Mouse (Mus musculus) spleen, adult 2 months (tissue): ENCODE measurements around the gene Atf1. TPM values are rescaled to one million over a fixed set of nuclear protein-coding genes. Genes with fewer than 3 reads are reported as not detected.
"Not testable (repeated sequence)": the region's sequence is repeated elsewhere in the genome, so short reads cannot be mapped to it uniquely, and the experiment has no call there.

Source experiments
- DNase-seq, 2 experiments: peaks; one replicate each; pipeline versions ENCODE4 v3.0.0 to v3.0.0-alpha.2; 2012 to 2021; ENCODE audit warnings: low spot score in 2 of 2, low read depth in 1 of 2
- H3K27ac ChIP-seq: fragments of 200-500 bp; 2 replicates; pipeline ENCODE4 v1.5.1; 2012; ENCODE audit warnings: low read length, inconsistent platforms; ENCODE audit not compliant: insufficient read depth
- H3K27me3 ChIP-seq: fragments of 200-500 bp; 2 replicates; pipeline ENCODE4 v1.6.1; 2012; ENCODE audit warnings: mild to moderate bottlenecking, moderate library complexity, low read length, inconsistent platforms; ENCODE audit not compliant: control insufficient read depth, insufficient read depth
- H3K36me3 ChIP-seq: fragments of 200-500 bp; 2 replicates; pipeline ENCODE4 v1.6.1; 2012; ENCODE audit warnings: mild to moderate bottlenecking, low read length, inconsistent platforms; ENCODE audit not compliant: control insufficient read depth, insufficient read depth
- H3K4me1 ChIP-seq: fragments of 200-500 bp; 2 replicates; pipeline ENCODE4 v1.6.1; 2011; ENCODE audit warnings: inconsistent platforms; ENCODE audit not compliant: control insufficient read depth, insufficient read depth, insufficient read length
- H3K4me3 ChIP-seq: fragments of 200-500 bp; 2 replicates; pipeline ENCODE4 v1.5.1; 2011; ENCODE audit warnings: mild to moderate bottlenecking, inconsistent platforms; ENCODE audit not compliant: insufficient read depth, insufficient read length; ENCODE audit errors: extremely low read depth
- CTCF ChIP-seq: fragments of 200-500 bp; IDR thresholded peaks from 2 replicates; pipeline ENCODE4 v1.5.1; 2011; ENCODE audit warnings: mild to moderate bottlenecking, inconsistent platforms; ENCODE audit not compliant: insufficient read depth, insufficient read length, insufficient replicate concordance; ENCODE audit errors: extremely low read depth
- POLR2A ChIP-seq: fragments of 200-500 bp; IDR thresholded peaks from 2 replicates; pipeline ENCODE4 v1.6.1; 2011; ENCODE audit warnings: low read depth, low read length, inconsistent platforms
- WGBS: fragments of 180-500 bp; shearing (Covaris S2); methylation state at CpG from one replicate; pipeline ENCODE4 v1.1.7; 2018; 5-methylcytosine and 5-hydroxymethylcytosine counted together
- polyA plus RNA-seq: library from polyadenylated mRNA; depleted of rRNA; stranded (reverse); fragments of >200 nt; gene quantifications from 2 replicates; pipeline ENCODE4 v1.2.3, GENCODE M21; 2012

The Atf1 gene
- polyA plus RNA-seq, 1 experiment = 44.5 TPM

DNA sequence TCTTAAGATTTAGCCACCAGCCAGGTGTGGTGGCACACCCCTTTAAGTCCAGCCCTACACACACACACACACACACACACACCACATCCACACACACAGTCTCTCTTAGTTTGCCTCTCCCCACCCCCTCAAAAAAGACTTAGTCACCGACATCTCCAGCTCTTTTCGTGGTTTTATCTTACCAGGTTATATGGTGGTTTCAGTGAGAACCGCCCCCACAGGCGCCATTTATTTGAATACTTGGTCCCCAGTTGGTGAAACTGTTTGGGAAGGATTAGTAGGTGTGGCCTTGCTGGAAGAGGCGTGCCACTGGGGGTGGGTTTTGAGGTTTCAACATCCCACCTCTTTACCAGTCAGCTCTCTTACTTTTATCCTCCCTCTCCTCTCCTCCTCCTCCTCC lies 70.2 kb downstream of the Atf1 start:
- Histone ChIP-seq H3K4me3 (no peak overlapping the region), H3K4me1 (no peaks in the 10 kb centered on the region), H3K27me3 (no peaks in the 10 kb centered on the region), H3K36me3 (no peaks in the 10 kb centered on the region), H3K27ac (no peak overlapping the region)
- DNase-seq = no peak
- no peak for TF ChIP-seq POLR2A
- no peak for TF ChIP-seq CTCF
- 70% methylated on average over 5 of the region's 5 CpGs for WGBS

DNA sequence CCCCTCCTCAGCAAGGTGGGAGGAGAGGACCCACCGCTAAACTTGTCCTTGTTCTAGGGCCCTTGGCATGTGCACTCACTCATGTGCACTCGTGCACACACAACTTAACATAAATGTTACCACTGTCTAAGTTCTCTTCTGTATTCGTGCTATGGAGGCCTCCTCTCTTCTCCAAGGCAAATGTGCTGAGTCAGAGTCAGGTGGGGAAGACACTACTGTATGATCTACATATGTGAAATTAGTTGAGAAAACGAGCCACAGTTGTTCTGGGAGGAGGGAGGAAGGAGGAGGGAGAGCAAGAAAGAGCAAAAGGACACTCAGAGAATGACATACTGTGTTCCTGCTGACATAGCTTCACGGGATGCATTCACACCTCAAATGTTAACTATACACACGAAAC lies 72.9 kb downstream of the Atf1 start:
- WGBS = 61% methylated on average over 6 of the region's 6 CpGs
- Histone ChIP-seq H3K36me3 (no peaks in the 10 kb centered on the region), H3K27me3 (no peaks in the 10 kb centered on the region), H3K27ac (no peak overlapping the region), H3K4me1 (no peaks in the 10 kb centered on the region; the same call in 1 of the 2 replicates), H3K4me3 (no peak overlapping the region)
- TF ChIP-seq POLR2A = no peak
- no peak for TF ChIP-seq CTCF
- DNase-seq = no peak

DNA sequence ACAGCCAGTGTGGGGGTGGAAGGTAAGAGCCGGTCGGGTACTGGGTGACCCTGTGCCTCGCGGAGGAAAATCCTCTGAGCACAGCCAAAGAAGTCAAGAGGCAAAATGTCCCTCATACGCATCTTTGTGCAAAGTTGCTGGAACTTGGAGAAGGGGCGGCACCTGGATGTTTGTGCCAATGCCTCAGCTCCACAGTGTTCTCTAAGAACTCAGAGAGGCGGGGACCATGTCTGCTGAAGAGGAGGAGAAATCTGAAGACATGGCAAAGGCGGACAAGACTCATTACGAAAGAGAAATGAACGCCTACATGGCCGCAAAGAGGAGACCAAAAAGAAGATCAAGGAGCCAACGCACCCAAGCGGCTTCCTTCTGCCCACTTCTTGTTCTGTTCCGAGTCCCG lies 73.9 kb downstream of the Atf1 start:
- TF ChIP-seq POLR2A (no peak), CTCF (no peak)
- no peaks in the 10 kb centered on the region; the same call in 1 of the 2 replicates for H3K4me1 ChIP-seq
- 87% methylated on average over 15 of the region's 15 CpGs for WGBS
- no peak for DNase-seq
- H3K27me3 ChIP-seq = no peaks in the 10 kb centered on the region
- H3K4me3 ChIP-seq = no peak overlapping the region
- no peak overlapping the region for H3K27ac ChIP-seq
- H3K36me3 ChIP-seq = no peaks in the 10 kb centered on the region

DNA sequence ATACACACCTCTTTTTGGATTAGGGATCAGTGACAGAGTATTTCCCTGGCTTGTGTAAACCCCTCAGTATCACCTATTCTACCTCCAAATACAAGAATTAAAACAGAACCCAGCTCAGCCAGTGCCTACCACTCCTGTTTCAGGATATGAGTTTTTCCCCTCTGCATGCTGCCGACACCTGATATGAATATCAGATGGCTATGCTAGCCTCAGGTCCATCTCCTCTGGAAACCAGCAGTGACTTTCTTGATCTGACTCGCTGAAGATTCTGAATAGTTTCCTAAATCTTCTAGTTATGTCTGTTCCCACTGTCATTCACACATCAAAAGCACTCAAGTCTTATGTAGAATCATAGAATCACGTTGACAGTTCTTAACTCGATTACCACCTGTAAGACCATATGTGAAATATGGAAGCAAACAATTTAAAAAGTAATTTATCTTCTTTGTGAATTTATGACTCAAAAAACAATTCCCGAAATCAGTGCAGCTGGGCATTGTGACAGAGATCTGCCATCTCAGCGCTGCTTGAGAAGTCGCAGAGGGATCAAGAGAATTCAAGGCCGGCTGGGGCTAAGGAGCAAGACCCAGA lies 75.9 kb downstream of the Atf1 start:
- H3K27ac ChIP-seq = 0 out of 2 replicates have a peak overlapping the region, but pooled peaks have one; percentile 41
- DNase-seq = no peak
- H3K27me3 ChIP-seq = no peaks in the 10 kb centered on the region
- H3K4me1 ChIP-seq = no peaks in the 10 kb centered on the region; the same call in 1 of the 2 replicates
- TF ChIP-seq POLR2A = no peak
- no peak for TF ChIP-seq CTCF
- H3K36me3 ChIP-seq = no peaks in the 10 kb centered on the region
- no peak overlapping the region for H3K4me3 ChIP-seq
- 22% methylated on average over 8 of the region's 8 CpGs for WGBS

DNA sequence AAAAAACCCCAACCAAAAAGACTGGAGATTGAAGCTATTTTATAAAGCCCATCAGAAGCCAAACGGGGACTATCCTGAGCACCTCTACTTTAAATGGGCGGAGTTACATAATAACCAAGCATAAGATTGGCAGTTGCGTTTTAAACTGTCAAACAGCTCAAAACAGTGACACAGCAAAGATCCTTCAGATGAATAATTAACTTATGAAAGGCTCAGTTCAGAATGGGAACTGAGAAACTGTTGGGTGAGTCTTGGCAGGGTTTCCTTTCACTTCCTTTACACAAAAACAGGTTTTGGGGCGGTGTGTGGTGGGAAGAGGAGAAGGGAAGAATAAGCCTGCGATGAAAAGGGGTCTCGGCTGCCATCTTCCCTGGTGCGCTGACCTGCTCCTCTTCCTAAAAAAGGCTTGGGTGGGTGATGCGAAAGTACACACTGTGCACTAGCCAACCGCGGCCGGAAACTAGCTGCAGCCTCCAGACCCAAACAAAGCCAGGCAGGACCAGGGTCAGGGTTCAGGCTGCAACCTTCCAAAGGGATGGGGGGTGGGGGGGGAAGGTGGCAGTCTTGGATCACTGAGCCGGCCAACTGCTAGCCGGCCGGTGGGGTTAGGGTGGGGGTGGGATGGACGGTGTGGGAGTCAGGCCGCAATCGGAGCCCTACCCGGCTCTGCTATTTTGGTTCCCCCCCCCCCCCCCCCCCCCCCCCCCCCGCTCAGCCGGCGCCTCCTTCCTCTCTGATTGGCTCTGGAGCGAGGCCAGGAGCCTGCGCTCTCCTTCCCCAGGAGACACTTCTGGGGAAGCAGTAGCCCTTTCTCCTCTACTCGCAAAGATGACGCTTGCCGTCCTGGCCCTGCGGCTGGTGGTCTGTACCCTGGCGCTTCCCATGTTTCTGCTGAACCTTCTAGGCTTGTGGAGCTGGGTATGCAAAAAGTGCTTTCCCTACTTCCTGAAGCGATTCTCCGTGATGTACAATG lies 76.7 kb downstream of the Atf1 start, which contains the start of gene Mettl7a1:
Gene Mettl7a1 (plus strand): TSS at position 122 of the 973 bp plus-strand sequence.
- TF ChIP-seq CTCF (no peak), POLR2A (no peak)
- Histone ChIP-seq H3K36me3 (no peaks in the 10 kb centered on the region), H3K27ac (peak within 1 kb of the TSS; percentile 88), H3K4me1 (no peaks in the 10 kb centered on the region; the same call in 1 of the 2 replicates), H3K4me3 (peak within 1 kb of the TSS; percentile 66), H3K27me3 (no peaks in the 10 kb centered on the region)
- peak; percentile 55 to 65 for DNase-seq
- WGBS = under 1% methylated on average over 27 of the region's 30 CpGs

DNA sequence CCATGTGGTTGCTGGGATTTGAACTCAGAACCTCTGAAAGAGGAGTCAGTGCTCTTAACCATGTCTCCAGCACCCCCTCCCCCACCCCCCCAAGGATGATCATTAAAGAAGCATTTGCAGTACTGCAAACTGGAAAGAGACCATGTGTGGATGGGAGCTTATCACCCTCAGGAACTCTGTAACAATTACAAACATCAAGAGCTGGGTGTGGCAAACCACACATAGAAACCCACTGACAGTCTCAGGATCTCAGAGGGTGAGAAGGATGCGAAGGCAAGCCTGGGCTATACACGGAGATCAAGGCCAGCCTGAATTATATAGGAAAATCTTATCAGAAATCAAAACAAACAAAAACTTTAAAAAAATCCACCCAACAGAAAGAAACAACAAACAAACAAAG lies 78.6 kb downstream of the Atf1 start:
- Histone ChIP-seq H3K4me1 (no peaks in the 10 kb centered on the region; the same call in 1 of the 2 replicates), H3K27ac (no peak overlapping the region), H3K4me3 (no peak overlapping the region), H3K36me3 (no peaks in the 10 kb centered on the region), H3K27me3 (no peaks in the 10 kb centered on the region)
- WGBS = 61% methylated on average over 2 of the region's 2 CpGs
- DNase-seq = no peak
- no peak for TF ChIP-seq POLR2A
- no peak for TF ChIP-seq CTCF

DNA sequence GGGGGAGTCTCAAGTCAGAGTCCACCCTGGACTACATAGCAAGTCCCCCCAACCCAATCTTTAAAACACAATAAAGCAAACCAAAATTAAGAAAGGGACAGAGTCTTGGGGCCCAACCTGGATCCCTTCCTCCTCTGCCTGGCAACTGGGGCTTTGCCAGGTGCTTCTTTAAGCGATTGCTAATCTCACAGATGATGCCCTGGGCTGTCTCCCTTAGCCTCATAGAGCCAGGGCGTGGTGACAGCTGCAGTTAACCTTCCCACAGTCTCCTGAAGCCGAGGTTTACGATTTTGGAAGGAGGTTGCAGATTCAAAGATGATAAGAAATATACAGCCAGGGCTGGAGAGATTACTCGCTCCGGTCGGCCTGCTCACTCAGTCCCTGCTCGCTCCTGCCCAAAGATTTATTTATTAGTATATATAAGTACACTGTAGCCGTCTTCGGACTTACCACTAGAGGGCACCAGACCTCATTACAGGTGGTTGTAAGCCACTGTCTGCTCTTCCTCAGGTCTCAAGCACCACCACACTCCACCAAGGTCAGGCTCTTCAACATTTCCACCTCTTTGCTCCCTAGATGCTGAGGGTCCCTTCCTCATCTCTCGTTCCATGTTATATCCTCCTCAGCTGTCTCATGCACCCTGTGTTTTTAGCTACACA lies 79.9 kb downstream of the Atf1 start:
- not testable (repeated sequence) for H3K27ac ChIP-seq, H3K4me1 ChIP-seq, H3K4me3 ChIP-seq, H3K36me3 ChIP-seq, H3K27me3 ChIP-seq
- DNase-seq = peak; percentile 19 to 33
- 22% methylated on average over 11 of the region's 11 CpGs for WGBS
